Mouse (Mus musculus) erythroblast, embryonic 14.5 days (primary cell): ENCODE data around the gene Nek6. TPM values are rescaled to one million over a fixed set of nuclear protein-coding genes. Genes with fewer than 3 reads are reported as not detected.

Experiments used
- H3K27me3 ChIP-seq: 2 replicates; pipeline ENCODE4 v1.6.1; 2012; ENCODE audit warnings: inconsistent platforms; ENCODE audit not compliant: control insufficient read depth
- H3K36me3 ChIP-seq: 2 replicates; pipeline ENCODE4 v1.6.1; 2012; ENCODE audit warnings: mild to moderate bottlenecking, inconsistent platforms; ENCODE audit not compliant: control insufficient read depth
- H3K4me1 ChIP-seq: 2 replicates; pipeline ENCODE4 v1.6.1; 2012; ENCODE audit warnings: inconsistent platforms; ENCODE audit not compliant: control insufficient read depth
- H3K4me3 ChIP-seq: replicated peaks from 2 replicates; pipeline ENCODE3; 2012; ENCODE audit warnings: moderate library complexity, mild to moderate bottlenecking, inconsistent platforms
- H3K9me3 ChIP-seq: 2 replicates; pipeline ENCODE4 v1.6.1; 2012; ENCODE audit warnings: low read length, inconsistent platforms, mixed read lengths; ENCODE audit not compliant: control insufficient read depth
- GATA1 ChIP-seq: IDR thresholded peaks from 2 replicates; pipeline ENCODE4 v1.6.1; 2012; ENCODE audit warnings: low read length, inconsistent platforms, mixed read lengths
- TAL1 ChIP-seq: IDR thresholded peaks from 3 replicates; pipeline ENCODE4 v1.6.1; 2012; ENCODE audit warnings: low read length, inconsistent platforms, mixed read lengths
- polyA plus RNA-seq: library from polyadenylated mRNA; stranded (reverse); fragments of >175 nt; gene quantifications from 2 replicates; pipeline ENCODE4 v1.2.3, GENCODE M21; 2012

Gene Nek6
- polyA plus RNA-seq, 1 experiment = 0.21 TPM

DNA sequence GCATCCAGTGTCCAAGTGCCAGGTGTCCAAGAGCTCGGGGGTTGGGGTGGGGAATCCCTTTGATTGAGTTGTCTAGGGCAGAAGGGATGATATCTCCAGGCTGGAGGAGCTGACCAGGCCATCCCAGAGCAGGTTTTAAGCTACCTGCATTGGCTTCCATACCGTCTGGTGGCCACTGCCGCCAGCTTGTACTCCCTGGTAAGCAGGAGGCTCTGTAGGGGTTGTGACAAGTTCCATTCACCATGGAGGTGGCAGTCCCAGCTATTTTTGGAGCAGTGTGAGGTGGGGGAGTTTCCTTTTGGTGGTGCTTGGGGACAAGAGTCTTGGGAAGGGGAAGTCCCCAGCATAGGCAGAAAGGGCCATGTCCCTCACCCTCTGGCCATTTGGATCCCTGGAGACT lies 29.7 kb downstream of the Nek6 start:
- no peaks in the 10 kb centered on the region for H3K9me3 ChIP-seq
- peaks cover 2% of the 10 kb centered on the region; the same call in 1 of the 2 replicates for H3K36me3 ChIP-seq
- TF ChIP-seq GATA1 (no peak), TAL1 (no peak)
- peaks cover 73% of the 10 kb centered on the region for H3K4me1 ChIP-seq
- H3K4me3 ChIP-seq = no peak overlapping the region
- H3K27me3 ChIP-seq = no peaks in the 10 kb centered on the region

DNA sequence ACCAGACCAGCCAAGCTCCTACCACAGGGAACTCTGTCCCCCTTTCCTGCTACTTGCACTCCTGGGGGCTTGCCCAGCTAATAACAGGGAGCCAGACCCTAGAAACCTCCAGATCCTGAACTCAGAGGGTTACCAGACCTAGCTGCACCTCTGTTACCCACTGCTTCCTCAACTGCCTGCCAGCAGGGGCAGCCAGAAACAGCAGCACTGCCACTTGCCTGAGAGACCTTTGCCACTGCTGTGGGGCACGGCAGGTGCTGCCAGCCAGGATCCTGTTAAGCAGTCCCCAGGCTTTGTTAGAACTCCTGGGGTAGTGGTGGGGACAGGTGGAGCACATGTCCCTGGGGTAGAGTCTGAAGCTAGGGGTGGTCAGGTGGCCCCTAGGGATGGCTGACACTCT lies 30.1 kb downstream of the Nek6 start:
- TF ChIP-seq GATA1 (no peak), TAL1 (no peak)
- Histone ChIP-seq H3K4me1 (peaks cover 69% of the 10 kb centered on the region), H3K36me3 (peaks cover 2% of the 10 kb centered on the region; the same call in 1 of the 2 replicates), H3K4me3 (no peak overlapping the region), H3K27me3 (no peaks in the 10 kb centered on the region), H3K9me3 (no peaks in the 10 kb centered on the region)

DNA sequence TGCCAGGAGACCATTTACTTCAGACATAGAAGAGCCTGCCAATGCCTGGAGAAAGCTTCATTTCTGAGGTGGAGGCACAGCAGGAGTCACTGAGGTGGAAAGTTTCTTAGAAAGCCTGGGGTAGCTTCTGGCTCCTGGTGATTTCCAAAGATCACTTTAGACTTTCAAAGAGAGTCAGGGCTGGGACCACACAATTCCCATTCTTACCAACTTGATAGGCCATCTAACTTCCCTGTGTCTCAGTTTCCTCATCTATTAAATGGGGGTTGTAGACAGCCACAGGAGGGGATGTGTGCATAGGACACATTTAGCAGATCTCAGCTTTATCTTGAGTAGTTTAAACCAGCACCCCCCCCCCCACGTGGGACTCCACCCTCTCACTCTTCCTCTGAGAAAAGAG lies 30.9 kb downstream of the Nek6 start:
- Histone ChIP-seq H3K36me3 (peaks cover 2% of the 10 kb centered on the region; the same call in 1 of the 2 replicates), H3K27me3 (no peaks in the 10 kb centered on the region), H3K4me3 (no peak overlapping the region), H3K9me3 (no peaks in the 10 kb centered on the region), H3K4me1 (peaks cover 64% of the 10 kb centered on the region)
- TF ChIP-seq TAL1 = no peak
- TF ChIP-seq GATA1 = no peak

DNA sequence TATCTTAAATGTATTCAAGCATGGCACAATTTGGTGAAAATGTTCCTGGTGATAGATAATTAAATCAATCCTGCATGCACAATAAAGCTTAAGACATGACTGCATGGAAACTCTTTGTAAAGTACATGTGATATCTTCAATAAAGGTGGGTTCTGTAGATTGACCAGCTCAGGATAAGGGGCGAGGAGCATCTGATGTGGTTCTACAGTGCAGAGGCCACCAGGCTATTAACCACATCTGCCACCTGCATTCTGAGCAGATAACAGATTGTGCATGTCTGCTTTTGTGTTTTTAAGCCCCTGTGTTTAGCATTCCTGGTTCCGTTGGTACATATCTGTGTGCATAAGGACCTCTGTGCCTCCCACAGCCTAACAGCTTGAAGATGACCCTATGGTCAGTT lies 31.7 kb downstream of the Nek6 start:
- Histone ChIP-seq H3K4me3 (no peak overlapping the region), H3K9me3 (no peaks in the 10 kb centered on the region), H3K36me3 (no peaks in the 10 kb centered on the region), H3K27me3 (no peaks in the 10 kb centered on the region), H3K4me1 (peaks cover 56% of the 10 kb centered on the region)
- no peak for TF ChIP-seq GATA1
- no peak for TF ChIP-seq TAL1

DNA sequence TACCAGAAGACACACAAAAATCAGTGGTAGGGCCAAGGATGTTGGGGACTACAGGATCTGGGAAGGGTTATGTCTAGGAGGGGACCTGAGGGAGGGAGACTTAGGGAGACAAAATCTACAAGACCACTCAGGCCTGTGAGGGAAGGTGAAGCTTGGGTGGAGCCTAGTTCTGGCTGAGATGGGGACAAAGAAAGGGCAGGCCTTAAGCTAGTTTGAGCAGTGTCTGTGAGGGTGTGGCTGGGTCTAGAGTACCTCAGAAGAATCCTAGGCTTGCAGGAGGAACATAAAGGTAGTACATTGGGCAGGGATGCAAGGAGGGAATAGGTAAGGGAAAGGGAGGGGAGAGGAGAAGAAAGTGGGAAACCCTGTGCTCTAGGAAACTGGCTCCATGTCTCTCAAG lies 32.9 kb downstream of the Nek6 start:
- Histone ChIP-seq H3K4me1 (peaks cover 45% of the 10 kb centered on the region), H3K4me3 (no peak overlapping the region), H3K36me3 (no peaks in the 10 kb centered on the region), H3K9me3 (no peaks in the 10 kb centered on the region), H3K27me3 (no peaks in the 10 kb centered on the region)
- TF ChIP-seq GATA1 (no peak), TAL1 (no peak)

DNA sequence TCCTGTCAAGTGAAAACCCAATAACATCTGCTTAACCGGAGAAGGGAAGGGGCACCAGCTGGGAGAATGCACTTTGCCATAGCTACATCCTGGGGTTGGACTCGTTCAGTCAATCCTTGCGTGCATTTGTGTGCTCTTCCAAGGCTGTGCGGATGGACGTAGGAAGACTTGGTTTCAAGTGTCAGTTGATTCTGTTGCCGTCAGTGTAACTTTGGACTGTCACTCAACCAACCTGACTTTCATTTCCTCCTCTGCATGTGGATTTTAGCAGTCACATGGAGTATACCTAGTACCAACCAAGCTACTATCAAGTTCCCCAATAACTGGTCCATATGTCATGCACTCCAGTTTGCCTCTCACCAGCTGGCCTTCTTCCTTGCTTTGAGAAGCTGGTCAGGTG lies 33.5 kb downstream of the Nek6 start:
- TF ChIP-seq TAL1 (no peak), GATA1 (no peak)
- Histone ChIP-seq H3K27me3 (no peaks in the 10 kb centered on the region), H3K4me1 (peaks cover 39% of the 10 kb centered on the region), H3K36me3 (no peaks in the 10 kb centered on the region), H3K9me3 (no peaks in the 10 kb centered on the region), H3K4me3 (no peak overlapping the region)

DNA sequence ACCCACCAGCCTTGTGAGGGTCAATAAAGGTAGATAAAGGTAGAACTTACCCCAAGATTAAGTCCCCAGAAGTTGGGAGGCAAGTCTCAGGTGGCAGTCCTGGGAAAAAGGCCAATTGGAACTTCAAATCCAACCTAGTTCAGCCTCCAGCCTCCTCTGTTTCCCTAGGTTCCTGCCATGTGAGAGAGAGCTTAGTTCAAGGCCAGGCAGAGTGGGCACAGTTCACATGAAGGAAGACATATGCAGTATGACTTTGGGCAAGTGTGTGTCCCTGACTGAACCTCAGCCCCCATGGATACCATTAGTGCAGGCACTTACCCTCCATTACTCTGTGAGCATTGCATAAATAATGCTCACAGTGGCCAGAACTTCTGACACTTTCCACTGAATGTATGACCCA lies 34.3 kb downstream of the Nek6 start:
- no peak for TF ChIP-seq TAL1
- TF ChIP-seq GATA1 = no peak
- H3K36me3 ChIP-seq = peaks cover 3% of the 10 kb centered on the region; the same call in 1 of the 2 replicates
- peaks cover 38% of the 10 kb centered on the region for H3K4me1 ChIP-seq
- H3K27me3 ChIP-seq = no peaks in the 10 kb centered on the region
- no peak overlapping the region for H3K4me3 ChIP-seq
- H3K9me3 ChIP-seq = no peaks in the 10 kb centered on the region

DNA sequence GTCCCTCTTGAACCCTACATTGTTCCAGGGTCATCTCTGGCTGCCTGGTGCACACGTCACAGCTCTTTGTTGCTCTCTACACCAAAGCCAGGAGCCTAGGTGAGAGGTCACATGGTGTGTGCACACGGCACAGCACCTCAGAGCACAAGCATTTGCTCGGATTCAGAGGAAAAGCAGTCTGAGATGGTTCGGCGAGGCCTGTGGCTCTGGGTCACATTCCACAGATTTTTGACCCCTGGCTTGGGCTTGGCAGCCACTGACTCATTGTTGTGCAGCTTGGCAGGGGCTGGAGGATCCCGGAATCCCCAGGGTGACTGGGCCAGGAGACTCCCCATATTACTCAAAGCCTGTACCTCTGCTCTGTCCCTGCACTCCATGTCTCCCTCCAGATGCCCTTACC lies 34.8 kb downstream of the Nek6 start:
- H3K4me1 ChIP-seq = peaks cover 35% of the 10 kb centered on the region

DNA sequence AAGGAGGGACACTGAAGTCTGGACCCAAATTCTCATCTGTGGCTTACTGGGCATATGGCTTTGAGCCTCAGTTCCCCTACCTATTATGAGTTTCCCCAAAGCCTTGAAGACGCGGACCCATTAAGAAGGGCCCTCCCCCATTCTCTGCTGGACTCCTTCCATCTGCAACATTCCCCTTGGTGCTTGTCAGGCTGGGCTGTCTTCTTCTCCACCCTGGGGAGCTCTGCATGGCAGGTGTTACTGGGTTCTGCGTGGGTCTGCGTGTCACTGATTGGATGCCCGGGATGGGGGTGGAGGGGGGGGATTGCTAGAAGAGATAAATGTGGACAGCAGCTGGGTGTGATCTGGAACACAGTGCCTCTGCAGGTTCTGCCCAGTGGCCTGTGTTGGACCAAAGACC lies 35.3 kb downstream of the Nek6 start:
- Histone ChIP-seq H3K4me3 (no peak overlapping the region), H3K4me1 (peaks cover 31% of the 10 kb centered on the region), H3K9me3 (no peaks in the 10 kb centered on the region), H3K27me3 (no peaks in the 10 kb centered on the region), H3K36me3 (peaks cover 8% of the 10 kb centered on the region; the same call in 1 of the 2 replicates)
- TF ChIP-seq TAL1 (no peak), GATA1 (no peak)

More for the DNA sequence above, 34.8 kb downstream of the Nek6 start:
- H3K36me3 ChIP-seq = peaks cover 6% of the 10 kb centered on the region; the same call in 1 of the 2 replicates
- H3K27me3 ChIP-seq = no peaks in the 10 kb centered on the region
- TF ChIP-seq TAL1 = no peak
- no peak for TF ChIP-seq GATA1
- no peaks in the 10 kb centered on the region for H3K9me3 ChIP-seq
- no peak overlapping the region for H3K4me3 ChIP-seq
